Mouse (Mus musculus) hindbrain, embryonic 12.5 days (tissue): Measurements from ENCODE around the gene Prrx2. TPM values are rescaled to one million over a fixed set of nuclear protein-coding genes. Genes with fewer than 3 reads are reported as not detected.

Experiments
- ATAC-seq: fragments of 200-750 bp; cut with Nextera tagmentation; 2 replicates; pipeline ENCODE4 v1.8.0; 2017; ENCODE audit warnings: moderate TSS enrichment; ENCODE audit not compliant: low FRiP score
- H3K27ac ChIP-seq: fragments of 300-500 bp; sonication (generic); 2 replicates; pipeline ENCODE4 v1.5.1; 2016; ENCODE audit warnings: mild to moderate bottlenecking
- H3K27me3 ChIP-seq: fragments of 300-500 bp; sonication (generic); 2 replicates; pipeline ENCODE4 v1.6.1; 2016; ENCODE audit warnings: mild to moderate bottlenecking
- H3K36me3 ChIP-seq: fragments of 300-500 bp; sonication (generic); 2 replicates; pipeline ENCODE4 v1.6.1; 2016; ENCODE audit warnings: mild to moderate bottlenecking
- H3K4me1 ChIP-seq: fragments of 300-500 bp; sonication (generic); 2 replicates; pipeline ENCODE4 v1.6.1; 2016
- H3K4me2 ChIP-seq: fragments of 300-500 bp; sonication (generic); replicated peaks from 2 replicates; pipeline ENCODE4 v1.6.1; 2016; ENCODE audit warnings: mild to moderate bottlenecking
- H3K4me3 ChIP-seq: fragments of 300-500 bp; sonication (generic); 2 replicates; pipeline ENCODE4 v1.5.1; 2016; ENCODE audit warnings: mild to moderate bottlenecking
- H3K9ac ChIP-seq: fragments of 300-500 bp; sonication (generic); 2 replicates; pipeline ENCODE4 v1.6.1; 2016; ENCODE audit warnings: mild to moderate bottlenecking, moderate library complexity
- H3K9me3 ChIP-seq: fragments of 300-500 bp; sonication (generic); replicated peaks from 2 replicates; pipeline ENCODE4 v1.6.1; 2016; ENCODE audit warnings: mild to moderate bottlenecking
- WGBS: fragments of 180-500 bp; shearing (Covaris S2); methylation state at CpG from one replicate; pipeline ENCODE4 v1.1.7; 2016; 5-methylcytosine and 5-hydroxymethylcytosine counted together
- polyA plus RNA-seq: library from polyadenylated mRNA; unstranded; fragments of >200 nt; fragmentation: Nextera tagmentation; extraction: Ambion mirVana; gene quantifications from 2 replicates; pipeline ENCODE4 v1.2.1, GENCODE M21; 2016

Gene Prrx2
- polyA plus RNA-seq, 1 experiment from 2014 or later: 38.8 TPM

- ATAC-seq: no peak
- WGBS: 55% methylated on average over 6 of the region's 6 CpGs
- Histone ChIP-seq H3K9me3 (no peaks in the 10 kb centered on the region), H3K27ac (no peak overlapping the region), H3K36me3 (no peaks in the 10 kb centered on the region), H3K27me3 (peaks cover 21% of the 10 kb centered on the region), H3K4me2 (no peak overlapping the region), H3K4me3 (no peak overlapping the region), H3K4me1 (peaks cover 50% of the 10 kb centered on the region), H3K9ac (no peak overlapping the region)
Observed at GRCm38 (mm10) chr2:30850581-30850980, 15.8 kb downstream of the Prrx2 start.

GRCm38 (mm10) chr2:30852771-30853313, 18.1 kb downstream of the Prrx2 start:
- Histone ChIP-seq H3K27me3 (0 out of 2 replicates have a peak, but pooled peaks cover 4% of the 10 kb centered on the region), H3K4me3 (no peak overlapping the region), H3K4me1 (peaks cover 39% of the 10 kb centered on the region), H3K36me3 (no peaks in the 10 kb centered on the region), H3K9ac (no peak overlapping the region), H3K27ac (no peak overlapping the region), H3K4me2 (no peak overlapping the region), H3K9me3 (no peaks in the 10 kb centered on the region)
- no peak for ATAC-seq
- WGBS: 39% methylated on average over 20 of the region's 20 CpGs

DNA sequence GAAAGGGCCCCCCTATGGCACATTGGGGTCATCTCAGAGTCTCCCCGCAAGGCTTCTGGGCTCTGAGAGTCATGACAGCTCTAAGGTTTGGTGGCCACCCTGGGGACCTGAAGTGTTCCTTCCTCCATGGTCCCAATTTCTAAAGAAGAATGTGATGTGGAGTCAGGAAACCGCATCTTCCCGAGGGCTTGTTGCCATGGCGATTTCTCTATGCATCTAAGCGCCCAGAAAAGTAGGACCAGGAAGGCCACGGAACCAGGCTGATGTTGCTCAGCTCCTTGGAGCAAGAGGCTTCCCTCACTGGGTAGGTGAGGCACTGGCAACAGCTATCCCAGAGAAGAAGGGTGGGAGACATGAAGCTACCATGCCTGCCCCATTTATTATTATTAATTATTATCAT, 22.3 kb downstream of the Prrx2 start:
- WGBS: 55% methylated on average over 6 of the region's 6 CpGs
- no peak overlapping the region for H3K4me3 ChIP-seq
- H3K27me3 ChIP-seq: 0 out of 2 replicates have a peak, but pooled peaks cover 4% of the 10 kb centered on the region
- no peaks in the 10 kb centered on the region for H3K36me3 ChIP-seq
- no peak overlapping the region for H3K4me2 ChIP-seq
- H3K9ac ChIP-seq: no peak overlapping the region
- H3K4me1 ChIP-seq: peaks cover 29% of the 10 kb centered on the region
- no peaks in the 10 kb centered on the region for H3K9me3 ChIP-seq
- ATAC-seq: no peak
- H3K27ac ChIP-seq: no peak overlapping the region

DNA sequence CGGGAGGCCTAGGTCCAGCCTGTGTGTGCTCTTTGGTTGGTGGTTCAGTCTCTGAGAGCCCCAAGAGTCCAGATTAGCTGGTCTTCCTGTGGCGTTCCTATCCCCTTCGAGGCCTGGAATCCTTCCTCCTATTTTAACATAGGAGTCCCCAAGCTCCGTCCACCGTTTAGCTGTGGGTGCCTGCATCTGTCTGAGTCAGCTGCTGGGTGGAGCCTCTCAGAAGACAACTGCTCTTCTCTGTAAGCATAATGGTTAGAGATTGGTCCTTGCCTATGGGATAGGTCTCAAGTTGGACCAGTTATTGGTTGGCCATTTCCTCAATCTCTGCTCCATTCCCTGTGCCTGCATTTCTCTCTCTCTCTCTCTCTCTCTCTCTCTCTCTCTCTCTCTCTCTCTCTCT, 25.0 kb downstream of the Prrx2 start:
- Histone ChIP-seq H3K27me3 (peaks cover 11% of the 10 kb centered on the region), H3K9me3 (no peaks in the 10 kb centered on the region), H3K27ac (no peak overlapping the region), H3K9ac (no peak overlapping the region), H3K4me3 (no peak overlapping the region), H3K4me1 (peaks cover 16% of the 10 kb centered on the region), H3K36me3 (no peaks in the 10 kb centered on the region), H3K4me2 (no peak overlapping the region)
- WGBS: 78% methylated on average over 5 of the region's 5 CpGs
- ATAC-seq: no peak

GRCm38 (mm10) chr2:30862081-30862480, 27.3 kb downstream of the Prrx2 start:
- ATAC-seq: no peak
- WGBS: 64% methylated on average over 4 of the region's 4 CpGs

DNA sequence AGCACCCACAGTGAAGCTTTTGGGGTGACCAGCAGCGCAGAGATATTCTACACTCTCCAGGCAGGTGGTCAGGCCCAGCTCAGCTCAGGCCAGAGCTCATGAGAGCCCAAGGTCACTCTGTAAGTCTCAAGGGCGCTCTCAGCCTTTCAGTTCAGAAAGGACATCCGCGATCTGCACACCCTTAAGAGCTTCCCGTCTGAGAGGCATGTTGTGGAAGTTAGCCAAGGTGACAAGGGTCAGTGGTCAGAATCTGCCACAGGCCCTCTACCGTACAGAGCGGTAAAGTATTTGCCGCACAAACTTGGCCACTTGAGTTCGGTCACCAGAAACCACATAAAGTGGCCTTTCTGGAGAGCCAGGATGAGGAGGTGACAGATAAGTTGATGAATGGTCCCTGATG, 28.8 kb downstream of the Prrx2 start:
- H3K4me3 ChIP-seq: no peak overlapping the region
- H3K4me2 ChIP-seq: no peak overlapping the region
- H3K4me1 ChIP-seq: peaks cover 20% of the 10 kb centered on the region
- WGBS: 76% methylated on average over 9 of the region's 9 CpGs
- no peak overlapping the region; the same call in 1 of the 2 replicates for H3K9ac ChIP-seq
- peaks cover 18% of the 10 kb centered on the region for H3K27me3 ChIP-seq
- no peaks in the 10 kb centered on the region for H3K36me3 ChIP-seq
- no peak for ATAC-seq
- no peak overlapping the region for H3K27ac ChIP-seq
- no peaks in the 10 kb centered on the region for H3K9me3 ChIP-seq

More at GRCm38 (mm10) chr2:30862081-30862480, 27.3 kb downstream of the Prrx2 start:
- H3K4me1 ChIP-seq: peaks cover 20% of the 10 kb centered on the region
- H3K4me2 ChIP-seq: no peak overlapping the region
- no peak overlapping the region for H3K9ac ChIP-seq
- no peak overlapping the region for H3K27ac ChIP-seq
- peaks cover 18% of the 10 kb centered on the region for H3K27me3 ChIP-seq
- H3K9me3 ChIP-seq: no peaks in the 10 kb centered on the region
- H3K4me3 ChIP-seq: no peak overlapping the region
- H3K36me3 ChIP-seq: no peaks in the 10 kb centered on the region

GRCm38 (mm10) chr2:30864968-30865381, 30.2 kb downstream of the Prrx2 start:
- Histone ChIP-seq H3K27ac (0 out of 2 replicates have a peak overlapping the region, but pooled peaks have one; percentile 40), H3K4me3 (peak overlapping the region; percentile 25), H3K9me3 (no peaks in the 10 kb centered on the region), H3K9ac (peak overlapping the region; percentile 39; the same call in 1 of the 2 replicates), H3K4me2 (peak overlapping the region; percentile 47), H3K36me3 (no peaks in the 10 kb centered on the region), H3K4me1 (peaks cover 20% of the 10 kb centered on the region), H3K27me3 (peaks cover 18% of the 10 kb centered on the region)
- ATAC-seq: no peak
- WGBS: 2% methylated on average over 35 of the region's 35 CpGs

- Histone ChIP-seq H3K27ac (no peak overlapping the region), H3K4me3 (peak overlapping the region; percentile 25; the same call in 1 of the 2 replicates), H3K4me1 (peaks cover 20% of the 10 kb centered on the region), H3K4me2 (peak overlapping the region; percentile 47), H3K27me3 (peaks cover 18% of the 10 kb centered on the region), H3K36me3 (no peaks in the 10 kb centered on the region), H3K9ac (no peak overlapping the region), H3K9me3 (no peaks in the 10 kb centered on the region)
- 60% methylated on average over 3 of the region's 3 CpGs for WGBS
- ATAC-seq: no peak
Observed at GRCm38 (mm10) chr2:30865426-30865825, 30.7 kb downstream of the Prrx2 start.

DNA sequence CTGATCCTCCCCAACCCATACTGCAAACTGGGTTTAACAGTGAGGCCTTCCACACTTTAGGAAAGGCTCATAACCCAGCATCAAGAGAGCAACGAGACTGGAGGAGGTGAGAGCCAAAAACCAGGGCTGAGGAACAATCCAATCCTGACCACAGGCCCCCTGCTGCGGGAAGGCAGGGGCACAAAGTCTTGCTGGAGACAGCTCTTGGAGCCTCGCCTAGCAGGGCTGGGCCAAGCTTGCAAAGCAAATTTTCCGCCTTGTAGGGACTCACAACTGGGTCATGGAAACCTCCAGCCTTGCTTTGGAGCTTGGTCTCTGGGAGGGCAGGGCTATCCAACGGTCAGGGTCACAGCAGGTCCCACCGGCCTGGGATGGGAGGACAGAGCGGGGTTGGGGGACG, 36.1 kb downstream of the Prrx2 start:
- H3K36me3 ChIP-seq: no peaks in the 10 kb centered on the region
- H3K27me3 ChIP-seq: no peaks in the 10 kb centered on the region
- H3K9me3 ChIP-seq: no peaks in the 10 kb centered on the region
- H3K4me2 ChIP-seq: no peak overlapping the region
- no peak overlapping the region for H3K27ac ChIP-seq
- H3K4me3 ChIP-seq: no peak overlapping the region
- ATAC-seq: no peak
- 65% methylated on average over 8 of the region's 8 CpGs for WGBS
- H3K4me1 ChIP-seq: peaks cover 13% of the 10 kb centered on the region
- no peak overlapping the region for H3K9ac ChIP-seq

DNA sequence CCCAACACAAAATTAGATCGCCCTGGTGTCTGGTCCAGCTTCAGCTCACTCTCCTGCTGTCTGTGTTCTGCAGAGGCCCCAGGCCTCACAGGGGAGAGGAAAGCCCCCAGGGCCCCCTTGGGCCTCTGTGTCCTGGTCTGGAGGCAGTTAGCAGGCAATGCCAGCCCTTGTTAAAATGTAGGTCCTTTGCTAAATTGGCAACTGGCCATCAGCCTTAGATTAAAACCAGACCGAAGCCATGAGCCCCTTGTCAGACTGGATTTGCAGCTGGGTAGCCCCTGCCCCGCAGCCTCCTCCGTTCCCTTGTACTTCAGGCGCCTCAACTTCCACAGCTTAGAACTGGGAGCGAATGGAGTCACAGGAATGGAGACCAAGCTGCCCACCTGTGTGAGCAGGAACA, 37.9 kb downstream of the Prrx2 start:
- no peaks in the 10 kb centered on the region; the same call in 1 of the 2 replicates for H3K27me3 ChIP-seq
- H3K4me3 ChIP-seq: no peak overlapping the region
- 71% methylated on average over 6 of the region's 6 CpGs for WGBS
- no peak overlapping the region for H3K9ac ChIP-seq
- ATAC-seq: no peak
- no peaks in the 10 kb centered on the region for H3K9me3 ChIP-seq
- H3K4me2 ChIP-seq: no peak overlapping the region
- peaks cover 17% of the 10 kb centered on the region for H3K4me1 ChIP-seq
- H3K27ac ChIP-seq: peak overlapping the region; percentile 49; the same call in 1 of the 2 replicates
- H3K36me3 ChIP-seq: no peaks in the 10 kb centered on the region

- ATAC-seq: no peak
- H3K4me2 ChIP-seq: no peak overlapping the region
- H3K4me3 ChIP-seq: no peak overlapping the region
- no peak overlapping the region for H3K9ac ChIP-seq
- H3K27me3 ChIP-seq: no peaks in the 10 kb centered on the region; the same call in 1 of the 2 replicates
- no peaks in the 10 kb centered on the region for H3K9me3 ChIP-seq
- WGBS: 20% methylated on average over 10 of the region's 10 CpGs
- H3K36me3 ChIP-seq: no peaks in the 10 kb centered on the region
- no peak overlapping the region for H3K27ac ChIP-seq
- H3K4me1 ChIP-seq: peaks cover 17% of the 10 kb centered on the region
Observed at GRCm38 (mm10) chr2:30874445-30874844, 39.7 kb downstream of the Prrx2 start.

DNA sequence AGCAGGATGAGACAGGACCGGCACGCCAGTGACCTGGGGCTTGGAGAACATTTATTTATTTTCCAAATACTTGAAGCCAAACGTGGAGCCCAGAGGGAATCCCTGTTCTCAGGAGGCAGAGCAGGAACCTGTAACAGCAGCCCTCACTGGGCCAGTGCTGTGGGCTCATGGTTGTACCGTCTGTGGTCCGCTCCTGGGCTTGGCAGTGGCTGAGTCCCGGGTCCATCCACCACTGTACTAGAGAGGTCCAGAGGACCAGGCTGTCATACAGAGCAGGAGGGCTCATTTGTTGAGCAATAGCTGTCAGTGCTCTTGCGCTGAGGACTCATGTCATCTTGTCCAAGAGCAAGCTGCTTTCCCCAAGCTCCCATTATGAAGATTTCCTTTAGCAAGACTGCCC, 40.3 kb downstream of the Prrx2 start:
- H3K9ac ChIP-seq: no peak overlapping the region
- no peaks in the 10 kb centered on the region for H3K36me3 ChIP-seq
- 0 out of 2 replicates have a peak overlapping the region, but pooled peaks have one; percentile 40 for H3K27ac ChIP-seq
- no peak overlapping the region for H3K4me3 ChIP-seq
- no peak for ATAC-seq
- peaks cover 17% of the 10 kb centered on the region for H3K4me1 ChIP-seq
- WGBS: 57% methylated on average over 7 of the region's 7 CpGs
- no peaks in the 10 kb centered on the region for H3K9me3 ChIP-seq
- no peak overlapping the region for H3K4me2 ChIP-seq
- no peaks in the 10 kb centered on the region; the same call in 1 of the 2 replicates for H3K27me3 ChIP-seq
